Comparison of ENCODE assay signal across 8 mouse cellular contexts in genomic region chr9:44881941-44882435, GRCm38 (mm10). TPM values are rescaled to one million over a fixed set of nuclear protein-coding genes. Genes with fewer than 3 reads are reported as not detected.
DNase-seq lines count a peak whose midpoint lies in the region; ATAC-seq and TF ChIP-seq lines count a peak whose summit lies in the region.

No protein-coding gene starts in this region.

- peak overlapping the region; percentile 61 for H3K4me3 ChIP-seq in cortical plate, adult 2 months (ENCODE audit: insufficient read depth, low read length)

- H3K4me1 ChIP-seq in cortical plate, adult 2 months (ENCODE audit: control insufficient read depth, insufficient read depth, low read length) = peaks cover 7% of the 10 kb centered on the region

- TF ChIP-seq CTCF in cortical plate, adult 2 months (IDR thresholded peaks at IDR 0.05; ENCODE audit: extremely low read depth, insufficient read depth, low read length) = no peak

- peak overlapping the region; percentile 44 for H3K27ac ChIP-seq in cortical plate, adult 2 months (ENCODE audit: insufficient read depth, low read length)

- peak; percentile 81; the same call in 1 of the 2 replicates for TF ChIP-seq POLR2A in cortical plate, adult 2 months (IDR thresholded peaks at IDR 0.05; ENCODE audit: extremely low read depth, insufficient read depth, low read length)

- DNase-seq in adrenal gland, adult (ENCODE audit: inconsistent age in 2 of 2, low spot score in 1 of 2) = peak; percentile 81 to 92
- peak; percentile 65 for DNase-seq in gastrocnemius, postnatal 10 days
- peak; percentile 46 for DNase-seq in hindlimb bud, embryonic 11.5 days (ENCODE audit: extremely low spot score, low read depth, low spot score)
- DNase-seq in left cerebral cortex, adult 8-10 months (ENCODE audit: low spot score in 2 of 2) = peak; percentile 57 to 75
- peak; percentile 82 for DNase-seq in right cerebral cortex, postnatal 25 days
- DNase-seq in urinary bladder, postnatal 4 days (ENCODE audit: low spot score in 2 of 2) = peak; percentile 64 to 67

- peak; percentile 38 for ATAC-seq in megakaryocyte, adult 5-6 weeks (ENCODE audit: poor library complexity, severe bottlenecking)

RNA-seq across cellular contexts. Expression of gene Kmt2a, which starts 0.9 kb away (rescaled TPM):
- 28.3 and 28.6 TPM in 2 replicates for polyA plus RNA-seq in cortical plate, adult 2 months (2012; rRNA removed)
- 10 to 100 TPM; 15.1 to 21.3 TPM for total RNA-seq in gastrocnemius, postnatal 10 days (2021)
- 100 to 1,000 TPM in 1 of 4 experiments, 10 to 100 TPM in 3; 64.3 to 102 (median 73.5) TPM for total RNA-seq in left cerebral cortex, adult 8-10 months (2022)
- total RNA-seq in megakaryocyte, adult 5-6 weeks (2015) = 32.8 and 44.7 TPM in 2 replicates
- 5.5 and 15.9 TPM in 2 replicates for total RNA-seq in megakaryocyte, adult 5-6 weeks (2017)

RNA-seq across cellular contexts. Expression of gene Atp5l, which starts 38.6 kb away (rescaled TPM):
- polyA plus RNA-seq in cortical plate, adult 2 months (2012; rRNA removed) = 755 and 827 TPM in 2 replicates
- 100 to 1,000 TPM; 647 to 794 TPM for total RNA-seq in gastrocnemius, postnatal 10 days (2021)
- total RNA-seq in left cerebral cortex, adult 8-10 months (2022) = 100 to 1,000 TPM; 275 to 372 (median 321) TPM
- 490 and 523 TPM in 2 replicates for total RNA-seq in megakaryocyte, adult 5-6 weeks (2015)
- 117 and 122 TPM in 2 replicates for total RNA-seq in megakaryocyte, adult 5-6 weeks (2017)

Comparison
In these comparisons a context has a peak if more than half of its experiments do, and no peak if none do; other contexts are left out.
1. Peak in every context shown above with its lines: DNase-seq, ATAC-seq, H3K4me3 ChIP-seq and H3K27ac ChIP-seq.